ENCODE assay signal across 8 mouse cellular contexts in genomic region chr13:108152650-108153372, GRCm38 (mm10). TPM values are rescaled to one million over a fixed set of nuclear protein-coding genes. Genes with fewer than 3 reads are reported as not detected.
A peak's percentile ranks its signal among the peaks of the same experiment; 100 is the strongest.
DNase-seq lines count a peak whose midpoint lies in the region; ATAC-seq and TF ChIP-seq lines count a peak whose summit lies in the region.

No protein-coding gene starts in this region.

- WGBS in forebrain, embryonic 16.5 days: 56% methylated on average over 8 of the region's 8 CpGs
- 41% methylated on average over 8 of the region's 8 CpGs for WGBS in intestine, postnatal 0 days
- 53% methylated on average over 8 of the region's 8 CpGs for WGBS in lung, adult 2 months

- H3K27ac ChIP-seq in forebrain, embryonic 16.5 days (ENCODE audit: low read length): no peak overlapping the region
- H3K27ac ChIP-seq in intestine, postnatal 0 days (ENCODE audit: low read depth, low read length): no peak overlapping the region

- no peak for TF ChIP-seq POLR2A in lung, adult 2 months (IDR thresholded peaks at IDR 0.05; ENCODE audit: borderline replicate concordance, extremely low read depth, low read depth, low read length)

- H3K4me3 ChIP-seq in forebrain, embryonic 16.5 days (replicated peaks; ENCODE audit: low read length): no peak overlapping the region
- no peak overlapping the region for H3K4me3 ChIP-seq in intestine, postnatal 0 days (ENCODE audit: low read depth, low read length)
- H3K4me3 ChIP-seq in lung, adult 2 months (replicated peaks; ENCODE audit: extremely low read depth, low read depth, low read length): no peak overlapping the region

- no peak overlapping the region for H3K9ac ChIP-seq in forebrain, embryonic 16.5 days (replicated peaks; ENCODE audit: low read depth, low read length)
- H3K9ac ChIP-seq in intestine, postnatal 0 days (ENCODE audit: low read depth, low read length): no peak overlapping the region

- ATAC-seq in CD4-positive, CD25-positive, alpha-beta regulatory T cell, adult 4 months: peak; percentile 65
- ATAC-seq in forebrain, embryonic 16.5 days: peak; percentile 49; the same call in 1 of the 2 replicates
- peak; percentile 53 for ATAC-seq in intestine, postnatal 0 days

- H3K36me3 ChIP-seq in forebrain, embryonic 16.5 days (ENCODE audit: control insufficient read depth, insufficient read depth): no peaks in the 10 kb centered on the region
- no peaks in the 10 kb centered on the region for H3K36me3 ChIP-seq in intestine, postnatal 0 days (ENCODE audit: control insufficient read depth, insufficient read depth)

- H3K27me3 ChIP-seq in forebrain, embryonic 16.5 days (replicated peaks; ENCODE audit: control insufficient read depth, insufficient read depth, low read length): no peaks in the 10 kb centered on the region
- H3K27me3 ChIP-seq in intestine, postnatal 0 days (replicated peaks; ENCODE audit: control insufficient read depth, insufficient read depth, low read length): no peaks in the 10 kb centered on the region

- no peak overlapping the region for H3K4me2 ChIP-seq in forebrain, embryonic 16.5 days (ENCODE audit: low read length)
- peak overlapping the region; percentile 3; the same call in 1 of the 2 replicates for H3K4me2 ChIP-seq in intestine, postnatal 0 days (replicated peaks; ENCODE audit: low read depth)

- TF ChIP-seq CTCF in intestine, postnatal 0 days (IDR thresholded peaks at IDR 0.05; ENCODE audit: low read depth): peak; percentile 80
- TF ChIP-seq CTCF in lung, adult 2 months (IDR thresholded peaks at IDR 0.05; ENCODE audit: insufficient read depth, low read length): peak; percentile 45; the same call in 1 of the 2 replicates

- no peaks in the 10 kb centered on the region for H3K9me3 ChIP-seq in forebrain, embryonic 16.5 days (ENCODE audit: control insufficient read depth, low read length)
- no peaks in the 10 kb centered on the region for H3K9me3 ChIP-seq in intestine, postnatal 0 days (ENCODE audit: control insufficient read depth)

- H3K4me1 ChIP-seq in forebrain, embryonic 16.5 days (replicated peaks; ENCODE audit: control insufficient read depth, insufficient read depth, low read length): peaks cover 4% of the 10 kb centered on the region
- H3K4me1 ChIP-seq in intestine, postnatal 0 days (replicated peaks; ENCODE audit: control insufficient read depth, insufficient read depth, low read length): no peaks in the 10 kb centered on the region
- no peaks in the 10 kb centered on the region for H3K4me1 ChIP-seq in lung, adult 2 months (ENCODE audit: control insufficient read depth, insufficient read depth, low read length)

- DNase-seq in adrenal gland, adult 18-20 months (ENCODE audit: low spot score in 2 of 2): peak; percentile 63 to 65
- DNase-seq in adrenal gland, adult 8-10 months: no peak
- peak; percentile 37 for DNase-seq in c-Kit-positive CD71-positive TER-119-negative erythroid progenitor cells, embryonic 14.5 days (ENCODE audit: low read depth)
- DNase-seq in lung, adult 2 months: peak; percentile 31
- peak; percentile 80 for DNase-seq in retina, postnatal 1 day

RNA-seq across cellular contexts. Expression of gene Ndufaf2, which starts 5.6 kb away (rescaled TPM):
- 10 to 100 TPM; 31.9 to 32.7 TPM for total RNA-seq in adrenal gland, adult 18-20 months (2021)
- total RNA-seq in adrenal gland, adult 8-10 months (2022): 10 to 100 TPM; 13.9 to 27.0 (median 20.9) TPM
- polyA plus RNA-seq in CD4-positive, CD25-positive, alpha-beta regulatory T cell, adult 4 months (2017; shearing (Covaris generic)): 10 to 100 TPM; 39.7 to 40.4 TPM
- 63.4 and 72.8 TPM in 2 replicates for polyA plus RNA-seq in forebrain, embryonic 16.5 days (2015; fragmentation: Nextera tagmentation; extraction: Ambion mirVana)
- 39.2 and 39.4 TPM in 2 replicates for polyA plus RNA-seq in intestine, postnatal 0 days (2015; fragmentation: Nextera tagmentation; extraction: Ambion mirVana)
- polyA plus RNA-seq in lung, adult 2 months (2012; rRNA removed): 3.6 and 7.1 TPM in 2 replicates

RNA-seq across cellular contexts. Expression of gene Ercc8, which starts 5.7 kb away (rescaled TPM):
- total RNA-seq in adrenal gland, adult 18-20 months (2021): 1 to 10 TPM; 7.5 to 8.8 TPM
- total RNA-seq in adrenal gland, adult 8-10 months (2022): 10 to 100 TPM in 3 of 4 experiments, 1 to 10 TPM in 1; 6.9 to 12.0 (median 11.3) TPM
- polyA plus RNA-seq in CD4-positive, CD25-positive, alpha-beta regulatory T cell, adult 4 months (2017; shearing (Covaris generic)): 10 to 100 TPM; 11.0 to 13.6 TPM
- 33.3 and 33.5 TPM in 2 replicates for polyA plus RNA-seq in forebrain, embryonic 16.5 days (2015; fragmentation: Nextera tagmentation; extraction: Ambion mirVana)
- polyA plus RNA-seq in intestine, postnatal 0 days (2015; fragmentation: Nextera tagmentation; extraction: Ambion mirVana): 6.8 and 8.0 TPM in 2 replicates
- 5.6 and 8.6 TPM in 2 replicates for polyA plus RNA-seq in lung, adult 2 months (2012; rRNA removed)
